Mouse (Mus musculus): ENCODE results near the gene Cul9. TPM values are rescaled to one million over a fixed set of nuclear protein-coding genes. Genes with fewer than 3 reads are reported as not detected.
A peak's percentile ranks its signal among the peaks of the same experiment; 100 is the strongest.
"Not testable (repeated sequence)": the region's sequence is repeated elsewhere in the genome, so short reads cannot be mapped to it uniquely, and the experiment has no call there.

The Cul9 gene
- total and polyA plus RNA-seq, 2 experiments from 2014 or later, result 6.1 to 20.3 TPM

GRCm38 (mm10) chr17:46502775-46503174 lies 43.4 kb downstream of the Cul9 start:
- ATAC-seq (ENCODE audit: insufficient read depth, low read depth), result no peak
- WGBS, result 77% methylated on average over 2 of the region's 2 CpGs

GRCm38 (mm10) chr17:46497956-46498355 lies 48.2 kb downstream of the Cul9 start:
- no peaks in the 10 kb centered on the region for H3K36me3 ChIP-seq (replicated peaks; ENCODE audit: control insufficient read depth, insufficient read depth, low read length)
- H3K27ac ChIP-seq (ENCODE audit: low read depth), result no peak overlapping the region
- no peak for TF ChIP-seq CTCF (IDR thresholded peaks at IDR 0.05; ENCODE audit: low read depth)
- no peak for TF ChIP-seq EP300 (IDR thresholded peaks at IDR 0.05; ENCODE audit: low read depth)
- no peaks in the 10 kb centered on the region for H3K9me3 ChIP-seq (replicated peaks; ENCODE audit: control insufficient read depth, low read length)
- H3K4me3 ChIP-seq (ENCODE audit: low read depth, low read length), result no peak overlapping the region
- H3K9ac ChIP-seq (replicated peaks; ENCODE audit: low read depth, low read length), result no peak overlapping the region
- DNase-seq (ENCODE audit: low spot score), result no peak
- WGBS, result 75% methylated on average over 8 of the region's 8 CpGs
- H3K4me2 ChIP-seq (ENCODE audit: low read depth, low read length), result no peak overlapping the region
- H3K4me1 ChIP-seq (ENCODE audit: control insufficient read depth, insufficient read depth), result peaks cover 5% of the 10 kb centered on the region; the same call in 1 of the 2 replicates
- ATAC-seq (ENCODE audit: insufficient read depth, low read depth), result no peak
- H3K27me3 ChIP-seq (ENCODE audit: control insufficient read depth, insufficient read depth, low read length), result no peaks in the 10 kb centered on the region

More at GRCm38 (mm10) chr17:46502775-46503174, 43.4 kb downstream of the Cul9 start:
- Histone ChIP-seq H3K4me1 (ENCODE audit: control insufficient read depth, insufficient read depth) (no peaks in the 10 kb centered on the region), H3K27me3 (ENCODE audit: control insufficient read depth, insufficient read depth, low read length) (no peaks in the 10 kb centered on the region), H3K4me2 (ENCODE audit: low read depth, low read length) (no peak overlapping the region), H3K36me3 (replicated peaks; ENCODE audit: control insufficient read depth, insufficient read depth, low read length) (no peaks in the 10 kb centered on the region), H3K4me3 (ENCODE audit: low read depth, low read length) (no peak overlapping the region), H3K9me3 (replicated peaks; ENCODE audit: control insufficient read depth, low read length) (no peaks in the 10 kb centered on the region), H3K27ac (ENCODE audit: low read depth) (no peak overlapping the region), H3K9ac (replicated peaks; ENCODE audit: low read depth, low read length) (no peak overlapping the region)
- no peak for DNase-seq (ENCODE audit: low spot score)
- TF ChIP-seq CTCF (IDR thresholded peaks at IDR 0.05; ENCODE audit: low read depth) (no peak), EP300 (IDR thresholded peaks at IDR 0.05; ENCODE audit: low read depth) (no peak)

- Histone ChIP-seq H3K9ac (replicated peaks; ENCODE audit: low read depth, low read length) (0 out of 2 replicates have a peak within 1 kb of the TSS, but pooled peaks have one; percentile 23), H3K4me1 (ENCODE audit: control insufficient read depth, insufficient read depth) (peaks cover 5% of the 10 kb centered on the region; the same call in 1 of the 2 replicates), H3K4me2 (ENCODE audit: low read depth, low read length) (peak within 1 kb of the TSS; percentile 61), H3K27me3 (ENCODE audit: control insufficient read depth, insufficient read depth, low read length) (no peaks in the 10 kb centered on the region), H3K27ac (ENCODE audit: low read depth) (no peak within 1 kb of the TSS), H3K4me3 (ENCODE audit: low read depth, low read length) (peak within 1 kb of the TSS; percentile 45), H3K9me3 (replicated peaks; ENCODE audit: control insufficient read depth, low read length) (no peaks in the 10 kb centered on the region), H3K36me3 (replicated peaks; ENCODE audit: control insufficient read depth, insufficient read depth, low read length) (no peaks in the 10 kb centered on the region)
- WGBS, result 1% methylated on average over 44 of the region's 44 CpGs
- peak; percentile 89 for ATAC-seq (ENCODE audit: insufficient read depth, low read depth)
- TF ChIP-seq EP300 (IDR thresholded peaks at IDR 0.05; ENCODE audit: low read depth) (no peak), CTCF (IDR thresholded peaks at IDR 0.05; ENCODE audit: low read depth) (no peak)
- DNase-seq (ENCODE audit: low spot score), result peak; percentile 88
Observed at GRCm38 (mm10) chr17:46496623-46497434, 49.4 kb downstream of the Cul9 start, which contains the start of gene Dnph1. Dnph1 (plus strand) TSS chr17:46496711.

DNA sequence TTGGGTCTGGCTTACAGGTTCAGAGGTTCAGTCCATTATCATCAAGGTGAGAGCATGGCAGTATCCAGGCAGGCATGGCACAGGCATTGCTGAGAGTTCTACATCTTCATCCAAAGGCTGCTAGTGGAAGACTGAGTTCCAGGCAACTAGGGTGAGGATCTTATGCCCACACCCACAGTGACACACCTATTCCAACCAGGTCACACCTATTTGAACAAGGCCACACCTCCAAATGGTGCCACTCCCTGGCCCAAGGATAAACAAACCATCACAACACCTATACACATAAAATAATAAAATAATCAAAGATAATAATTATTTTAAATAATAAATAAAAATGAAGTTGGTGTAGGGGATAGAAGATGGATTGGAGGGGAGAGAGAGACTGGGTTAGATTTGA lies 50.1 kb downstream of the Cul9 start:
- not testable (repeated sequence) for ATAC-seq (ENCODE audit: insufficient read depth, low read depth); H3K27ac ChIP-seq (ENCODE audit: low read depth); H3K9me3 ChIP-seq (replicated peaks; ENCODE audit: control insufficient read depth, low read length); H3K4me2 ChIP-seq (ENCODE audit: low read depth, low read length); H3K36me3 ChIP-seq (replicated peaks; ENCODE audit: control insufficient read depth, insufficient read depth, low read length); H3K27me3 ChIP-seq (ENCODE audit: control insufficient read depth, insufficient read depth, low read length); H3K4me3 ChIP-seq (ENCODE audit: low read depth, low read length); H3K9ac ChIP-seq (replicated peaks; ENCODE audit: low read depth, low read length); DNase-seq (ENCODE audit: low spot score); H3K4me1 ChIP-seq (ENCODE audit: control insufficient read depth, insufficient read depth)

DNA sequence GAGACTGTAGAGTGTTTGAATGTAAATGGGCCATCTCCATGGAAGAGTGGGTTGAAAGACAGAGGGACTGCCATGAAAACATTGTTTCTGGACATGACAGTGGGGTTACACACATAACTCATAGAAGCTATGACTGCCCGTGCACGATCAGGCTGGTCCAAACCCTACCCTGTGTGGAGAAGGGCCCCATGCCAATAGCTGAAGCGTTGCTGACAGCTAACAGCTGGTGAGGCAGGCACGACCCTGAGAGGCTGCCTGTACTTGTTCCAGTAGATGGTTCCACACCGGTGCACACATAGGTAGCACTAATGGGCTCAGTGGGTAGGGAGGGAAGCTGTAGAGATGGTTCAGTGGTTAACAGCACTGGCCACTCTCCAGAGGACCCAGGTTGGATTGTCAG lies 50.7 kb downstream of the Cul9 start:
- peaks cover 5% of the 10 kb centered on the region; the same call in 1 of the 2 replicates for H3K4me1 ChIP-seq (ENCODE audit: control insufficient read depth, insufficient read depth)
- no peak for DNase-seq (ENCODE audit: low spot score)
- 38% methylated on average over 5 of the region's 5 CpGs for WGBS
- no peak overlapping the region for H3K4me3 ChIP-seq (ENCODE audit: low read depth, low read length)
- no peaks in the 10 kb centered on the region for H3K9me3 ChIP-seq (replicated peaks; ENCODE audit: control insufficient read depth, low read length)
- H3K36me3 ChIP-seq (replicated peaks; ENCODE audit: control insufficient read depth, insufficient read depth, low read length), result no peaks in the 10 kb centered on the region
- no peak for ATAC-seq (ENCODE audit: insufficient read depth, low read depth)
- TF ChIP-seq CTCF (IDR thresholded peaks at IDR 0.05; ENCODE audit: low read depth) (no peak), EP300 (IDR thresholded peaks at IDR 0.05; ENCODE audit: low read depth) (no peak)
- 0 out of 2 replicates have a peak, but pooled peaks cover under 1% of the 10 kb centered on the region for H3K27me3 ChIP-seq (ENCODE audit: control insufficient read depth, insufficient read depth, low read length)
- no peak overlapping the region for H3K27ac ChIP-seq (ENCODE audit: low read depth)
- H3K9ac ChIP-seq (replicated peaks; ENCODE audit: low read depth, low read length), result no peak overlapping the region
- H3K4me2 ChIP-seq (ENCODE audit: low read depth, low read length), result no peak overlapping the region
